Mouse (Mus musculus): Measurements from ENCODE around the gene Ostf1. TPM values are rescaled to one million over a fixed set of nuclear protein-coding genes. Genes with fewer than 3 reads are reported as not detected.

The Ostf1 gene
- polyA plus RNA-seq, 1 experiment, result 79.9 TPM

- Histone ChIP-seq H3K9ac (ENCODE audit: low read depth, poor library complexity, severe bottlenecking) (no peak overlapping the region), H3K27me3 (ENCODE audit: control insufficient read depth, insufficient read depth, low read length, poor library complexity, severe bottlenecking) (no peaks in the 10 kb centered on the region), H3K9me3 (replicated peaks; ENCODE audit: control insufficient read depth, insufficient read depth, low read length, poor library complexity, severe bottlenecking) (no peaks in the 10 kb centered on the region)
Observed at GRCm38 (mm10) chr19:18581046-18581445, 50.6 kb downstream of the Ostf1 start.

GRCm38 (mm10) chr19:18579012-18579358 lies 52.6 kb downstream of the Ostf1 start:
- H3K27ac ChIP-seq (ENCODE audit: insufficient read depth, low read length), result no peak overlapping the region
- no peak for TF ChIP-seq EP300 (IDR thresholded peaks at IDR 0.05; ENCODE audit: insufficient read depth, low read depth, low read length)
- no peak for TF ChIP-seq CTCF (IDR thresholded peaks at IDR 0.05; ENCODE audit: low read depth, low read length)
- no peak for TF ChIP-seq POLR2A (IDR thresholded peaks at IDR 0.05; ENCODE audit: insufficient read depth, low read length)
- H3K4me1 ChIP-seq (ENCODE audit: control insufficient read depth, insufficient read depth, low read length), result no peaks in the 10 kb centered on the region
- H3K4me3 ChIP-seq (ENCODE audit: low read depth, low read length), result no peak overlapping the region
- H3K27me3 ChIP-seq (ENCODE audit: control insufficient read depth, insufficient read depth, low read length, poor library complexity, severe bottlenecking), result no peaks in the 10 kb centered on the region
- no peak overlapping the region for H3K9ac ChIP-seq (ENCODE audit: low read depth, poor library complexity, severe bottlenecking)
- no peaks in the 10 kb centered on the region for H3K36me3 ChIP-seq (ENCODE audit: control insufficient read depth, insufficient read depth, low read length, poor library complexity, severe bottlenecking)
- no peaks in the 10 kb centered on the region for H3K9me3 ChIP-seq (replicated peaks; ENCODE audit: control insufficient read depth, insufficient read depth, low read length, poor library complexity, severe bottlenecking)

More at GRCm38 (mm10) chr19:18581046-18581445, 50.6 kb downstream of the Ostf1 start:
- no peak overlapping the region for H3K4me3 ChIP-seq (ENCODE audit: low read depth, low read length)
- no peaks in the 10 kb centered on the region; the same call in 1 of the 2 replicates for H3K36me3 ChIP-seq (ENCODE audit: control insufficient read depth, insufficient read depth, low read length, poor library complexity, severe bottlenecking)
- no peak overlapping the region for H3K27ac ChIP-seq (ENCODE audit: insufficient read depth, low read length)
- H3K4me1 ChIP-seq (ENCODE audit: control insufficient read depth, insufficient read depth, low read length), result no peaks in the 10 kb centered on the region
- TF ChIP-seq EP300 (IDR thresholded peaks at IDR 0.05; ENCODE audit: insufficient read depth, low read depth, low read length) (no peak), CTCF (IDR thresholded peaks at IDR 0.05; ENCODE audit: low read depth, low read length) (no peak), POLR2A (IDR thresholded peaks at IDR 0.05; ENCODE audit: insufficient read depth, low read length) (no peak)

GRCm38 (mm10) chr19:18578216-18579011 lies 53.2 kb downstream of the Ostf1 start:
- H3K9ac ChIP-seq (ENCODE audit: low read depth, poor library complexity, severe bottlenecking), result no peak overlapping the region
- no peaks in the 10 kb centered on the region for H3K36me3 ChIP-seq (ENCODE audit: control insufficient read depth, insufficient read depth, low read length, poor library complexity, severe bottlenecking)
- TF ChIP-seq POLR2A (IDR thresholded peaks at IDR 0.05; ENCODE audit: insufficient read depth, low read length) (no peak), EP300 (IDR thresholded peaks at IDR 0.05; ENCODE audit: insufficient read depth, low read depth, low read length) (no peak), CTCF (IDR thresholded peaks at IDR 0.05; ENCODE audit: low read depth, low read length) (no peak)
- H3K9me3 ChIP-seq (replicated peaks; ENCODE audit: control insufficient read depth, insufficient read depth, low read length, poor library complexity, severe bottlenecking), result no peaks in the 10 kb centered on the region
- no peak overlapping the region for H3K27ac ChIP-seq (ENCODE audit: insufficient read depth, low read length)
- H3K4me3 ChIP-seq (ENCODE audit: low read depth, low read length), result no peak overlapping the region
- no peaks in the 10 kb centered on the region for H3K27me3 ChIP-seq (ENCODE audit: control insufficient read depth, insufficient read depth, low read length, poor library complexity, severe bottlenecking)
- H3K4me1 ChIP-seq (ENCODE audit: control insufficient read depth, insufficient read depth, low read length), result no peaks in the 10 kb centered on the region

GRCm38 (mm10) chr19:18577348-18577747 lies 54.3 kb downstream of the Ostf1 start:
- no peaks in the 10 kb centered on the region for H3K9me3 ChIP-seq (replicated peaks; ENCODE audit: control insufficient read depth, insufficient read depth, low read length, poor library complexity, severe bottlenecking)
- H3K9ac ChIP-seq (ENCODE audit: low read depth, poor library complexity, severe bottlenecking), result no peak overlapping the region
- H3K27ac ChIP-seq (ENCODE audit: insufficient read depth, low read length), result no peak overlapping the region
- H3K27me3 ChIP-seq (ENCODE audit: control insufficient read depth, insufficient read depth, low read length, poor library complexity, severe bottlenecking), result no peaks in the 10 kb centered on the region
- H3K4me3 ChIP-seq (ENCODE audit: low read depth, low read length), result no peak overlapping the region
- TF ChIP-seq CTCF (IDR thresholded peaks at IDR 0.05; ENCODE audit: low read depth, low read length) (no peak), EP300 (IDR thresholded peaks at IDR 0.05; ENCODE audit: insufficient read depth, low read depth, low read length) (no peak), POLR2A (IDR thresholded peaks at IDR 0.05; ENCODE audit: insufficient read depth, low read length) (no peak)
- no peaks in the 10 kb centered on the region for H3K36me3 ChIP-seq (ENCODE audit: control insufficient read depth, insufficient read depth, low read length, poor library complexity, severe bottlenecking)
- no peaks in the 10 kb centered on the region for H3K4me1 ChIP-seq (ENCODE audit: control insufficient read depth, insufficient read depth, low read length)

GRCm38 (mm10) chr19:18575891-18576290 lies 55.7 kb downstream of the Ostf1 start:
- Histone ChIP-seq H3K27ac (ENCODE audit: insufficient read depth, low read length) (no peak overlapping the region), H3K36me3 (ENCODE audit: control insufficient read depth, insufficient read depth, low read length, poor library complexity, severe bottlenecking) (no peaks in the 10 kb centered on the region), H3K27me3 (ENCODE audit: control insufficient read depth, insufficient read depth, low read length, poor library complexity, severe bottlenecking) (no peaks in the 10 kb centered on the region), H3K9ac (ENCODE audit: low read depth, poor library complexity, severe bottlenecking) (no peak overlapping the region), H3K4me3 (ENCODE audit: low read depth, low read length) (no peak overlapping the region), H3K9me3 (replicated peaks; ENCODE audit: control insufficient read depth, insufficient read depth, low read length, poor library complexity, severe bottlenecking) (no peaks in the 10 kb centered on the region), H3K4me1 (ENCODE audit: control insufficient read depth, insufficient read depth, low read length) (no peaks in the 10 kb centered on the region)
- TF ChIP-seq CTCF (IDR thresholded peaks at IDR 0.05; ENCODE audit: low read depth, low read length) (no peak), EP300 (IDR thresholded peaks at IDR 0.05; ENCODE audit: insufficient read depth, low read depth, low read length) (no peak), POLR2A (IDR thresholded peaks at IDR 0.05; ENCODE audit: insufficient read depth, low read length) (no peak)

- Histone ChIP-seq H3K27ac (ENCODE audit: insufficient read depth, low read length) (no peak overlapping the region), H3K4me3 (ENCODE audit: low read depth, low read length) (no peak overlapping the region), H3K4me1 (ENCODE audit: control insufficient read depth, insufficient read depth, low read length) (no peaks in the 10 kb centered on the region), H3K9ac (ENCODE audit: low read depth, poor library complexity, severe bottlenecking) (no peak overlapping the region), H3K27me3 (ENCODE audit: control insufficient read depth, insufficient read depth, low read length, poor library complexity, severe bottlenecking) (no peaks in the 10 kb centered on the region), H3K36me3 (ENCODE audit: control insufficient read depth, insufficient read depth, low read length, poor library complexity, severe bottlenecking) (no peaks in the 10 kb centered on the region), H3K9me3 (replicated peaks; ENCODE audit: control insufficient read depth, insufficient read depth, low read length, poor library complexity, severe bottlenecking) (no peaks in the 10 kb centered on the region)
- TF ChIP-seq POLR2A (IDR thresholded peaks at IDR 0.05; ENCODE audit: insufficient read depth, low read length), result no peak
- no peak for TF ChIP-seq EP300 (IDR thresholded peaks at IDR 0.05; ENCODE audit: insufficient read depth, low read depth, low read length)
- no peak for TF ChIP-seq CTCF (IDR thresholded peaks at IDR 0.05; ENCODE audit: low read depth, low read length)
Observed at GRCm38 (mm10) chr19:18573907-18574306, 57.7 kb downstream of the Ostf1 start.
